Mouse (Mus musculus) gastrocnemius, adult 8-10 months (tissue): Measurements from ENCODE around the gene Otud5. TPM values are rescaled to one million over a fixed set of nuclear protein-coding genes. Genes with fewer than 3 reads are reported as not detected.
"Not testable (repeated sequence)": the region's sequence is repeated elsewhere in the genome, so short reads cannot be mapped to it uniquely, and the experiment has no call there.

Experiments
- DNase-seq, 2 experiments: peaks; one replicate each; pipeline ENCODE4 v3.0.0; 2022; ENCODE audit warnings: low spot score in 2 of 2
- total RNA-seq, 4 experiments: library from RNA; stranded (reverse); gene quantifications; 2 replicates each; pipeline ENCODE4 v1.2.4; 2022

Gene Otud5
- total RNA-seq = 10 to 100 TPM; 13.8 to 17.8 (median 15.6) TPM

GRCm38 (mm10) chrX:7841163-7842162 is at the start of gene Otud5:
Gene Otud5 (plus strand): TSS chrX:7841364.
- peak; percentile 85 to 90 for DNase-seq

DNA sequence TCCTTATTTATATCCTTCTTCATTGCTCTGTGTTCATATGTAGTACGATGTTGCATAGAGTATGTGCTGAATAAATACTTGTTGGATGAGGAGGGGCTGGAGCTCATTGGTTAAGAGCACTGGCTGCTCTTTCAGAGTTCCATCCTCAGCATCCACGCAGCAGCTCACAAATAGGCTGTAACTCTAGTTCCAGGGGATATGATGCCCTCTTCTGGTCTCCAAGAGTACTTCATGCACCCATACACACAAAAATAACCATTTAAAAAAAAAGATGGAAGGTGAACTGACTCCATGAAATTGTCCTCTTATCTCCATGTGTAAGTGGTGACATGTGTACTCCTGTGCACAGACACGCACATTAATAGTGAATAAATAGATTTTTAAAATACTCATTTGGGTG is 47.8 kb upstream of the Otud5 start:
- DNase-seq = no peak

DNA sequence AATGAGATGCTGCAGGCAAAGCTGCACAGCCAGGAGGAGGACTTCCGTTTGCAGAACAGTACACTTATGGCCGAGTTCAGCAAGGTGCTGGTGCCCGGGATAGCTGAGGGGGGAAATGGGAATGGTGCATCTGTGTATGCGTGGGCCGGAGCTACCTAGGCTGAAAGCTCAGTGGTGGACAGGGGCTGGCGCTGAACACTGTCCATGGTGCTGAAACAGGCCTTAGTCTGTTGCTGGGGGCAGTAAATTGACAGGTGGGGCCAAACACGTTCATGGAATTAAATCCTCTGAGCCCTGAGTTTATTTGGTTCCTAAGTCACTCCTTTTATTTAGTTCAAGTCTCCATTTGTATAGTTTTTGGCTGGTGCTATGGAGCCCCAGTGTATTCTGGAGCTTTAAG is 46.1 kb upstream of the Otud5 start:
- DNase-seq = no peak

DNA sequence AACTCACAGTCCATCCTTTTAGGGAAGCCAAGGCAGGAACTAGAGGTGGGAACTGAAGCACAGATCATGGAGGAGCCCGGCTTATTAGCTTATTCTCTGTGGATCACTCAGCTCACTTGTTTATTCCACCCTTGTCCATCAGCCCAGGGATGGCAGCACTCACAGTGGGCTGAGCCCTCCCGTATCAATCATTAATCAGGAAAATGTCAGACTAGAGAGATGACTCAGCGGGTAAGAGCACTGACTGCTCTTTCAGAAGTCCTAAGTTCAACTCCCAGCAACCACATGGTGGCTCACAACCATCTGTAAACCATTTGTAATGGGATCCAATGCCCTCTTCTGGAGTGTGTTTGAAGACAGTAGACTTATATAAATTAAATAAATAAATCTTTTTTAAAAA is 43.8 kb upstream of the Otud5 start:
- DNase-seq = no peak

DNA sequence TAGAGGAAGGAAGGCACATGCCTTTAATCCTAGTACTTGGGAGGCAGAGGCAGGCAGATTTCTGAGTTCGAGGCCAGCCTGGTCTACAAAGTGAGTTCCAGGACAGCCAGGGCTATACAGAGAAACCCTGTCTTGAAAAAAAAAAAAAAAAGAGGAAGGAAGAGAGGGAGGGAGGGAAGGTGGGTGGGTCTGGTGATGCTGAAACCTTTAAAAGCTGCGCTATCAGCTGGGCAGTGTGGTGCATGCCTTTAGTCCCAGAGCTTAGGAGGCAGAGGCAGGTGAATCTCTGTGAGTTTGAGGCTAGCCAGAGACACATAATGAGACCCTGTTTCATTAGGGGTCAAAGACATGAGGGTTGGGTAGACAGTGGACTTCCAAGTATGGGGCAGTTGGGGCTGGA is 39.0 kb upstream of the Otud5 start:
- not testable (repeated sequence) for DNase-seq

GRCm38 (mm10) chrX:7815016-7815415 is 26.1 kb upstream of the Otud5 start:
- not testable (repeated sequence) for DNase-seq

DNA sequence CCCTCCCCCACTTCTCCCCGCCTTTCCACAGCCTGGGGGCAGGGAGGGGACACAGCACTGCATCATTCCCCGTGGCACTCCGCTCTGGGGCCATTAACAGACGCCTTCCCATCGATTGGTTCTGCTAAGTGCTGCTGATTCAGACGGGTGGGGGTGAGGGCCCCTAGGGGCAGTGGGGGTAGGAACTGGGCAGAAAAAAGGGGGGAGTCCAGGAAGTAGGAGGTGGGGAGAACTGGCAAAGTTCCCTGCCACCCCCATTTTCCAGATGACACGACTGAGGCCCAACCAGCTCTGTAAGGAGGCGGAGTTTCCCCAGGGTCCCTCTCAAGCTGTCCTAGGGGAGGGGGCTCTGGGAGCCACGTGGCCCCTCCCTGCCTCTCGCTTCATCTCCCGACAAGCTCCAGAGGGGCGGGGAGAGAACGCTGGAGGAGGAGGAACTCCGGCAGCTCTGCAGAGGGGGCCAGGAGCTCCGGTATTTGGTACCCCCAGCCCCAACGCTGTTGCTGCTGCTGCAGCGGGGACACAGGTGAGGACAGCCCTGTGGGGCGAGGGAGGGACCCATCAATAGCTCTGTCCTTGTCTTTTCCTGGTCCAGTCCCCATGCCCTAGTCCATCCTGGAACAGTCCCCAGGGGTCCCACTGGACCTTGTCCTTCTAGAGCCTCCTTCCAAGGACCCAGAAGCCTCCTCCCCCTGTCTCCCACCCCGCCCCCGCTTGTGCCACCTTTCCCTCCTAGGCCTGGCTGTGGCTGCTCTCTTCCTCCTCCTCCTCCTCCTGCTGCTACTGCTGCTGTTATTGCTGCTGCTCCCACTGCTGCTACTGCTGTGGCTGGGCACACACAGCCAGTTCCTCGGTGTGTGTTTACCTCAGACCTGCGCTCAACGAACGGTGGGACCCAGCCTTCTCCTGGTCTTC is 19.0 kb upstream of the Otud5 start, which contains the start of gene Kcnd1:
Gene Kcnd1 (plus strand): TSS at position 425 of the 915 bp plus-strand sequence.
- DNase-seq = peak in 1 of 2 experiments; percentile 5

GRCm38 (mm10) chrX:7837146-7837545 is 4.0 kb upstream of the Otud5 start:
- DNase-seq = no peak

GRCm38 (mm10) chrX:7840842-7841162 is 362 bp upstream of the Otud5 start:
- no peak for DNase-seq

DNA sequence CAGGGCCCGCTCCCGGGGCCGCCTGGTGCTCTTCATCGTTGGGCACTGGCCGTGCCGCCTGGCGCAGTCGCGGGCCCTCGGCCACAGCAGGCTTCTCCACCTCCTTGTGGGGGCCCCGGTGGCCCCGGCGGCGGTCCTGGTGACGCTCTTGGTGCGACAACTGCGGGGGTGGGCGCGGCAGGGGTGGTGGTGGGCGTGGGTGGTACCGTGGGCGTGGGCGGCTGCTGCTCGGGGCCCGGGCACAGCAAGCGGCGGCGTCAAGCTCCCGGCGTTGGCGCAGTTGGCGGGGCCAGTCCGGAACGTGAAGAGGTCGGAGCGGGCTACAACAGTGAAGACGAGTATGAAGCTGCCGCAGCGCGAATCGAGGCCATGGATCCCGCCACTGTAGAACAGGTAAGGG is 1.2 kb downstream of the Otud5 start:
- DNase-seq = no peak

DNA sequence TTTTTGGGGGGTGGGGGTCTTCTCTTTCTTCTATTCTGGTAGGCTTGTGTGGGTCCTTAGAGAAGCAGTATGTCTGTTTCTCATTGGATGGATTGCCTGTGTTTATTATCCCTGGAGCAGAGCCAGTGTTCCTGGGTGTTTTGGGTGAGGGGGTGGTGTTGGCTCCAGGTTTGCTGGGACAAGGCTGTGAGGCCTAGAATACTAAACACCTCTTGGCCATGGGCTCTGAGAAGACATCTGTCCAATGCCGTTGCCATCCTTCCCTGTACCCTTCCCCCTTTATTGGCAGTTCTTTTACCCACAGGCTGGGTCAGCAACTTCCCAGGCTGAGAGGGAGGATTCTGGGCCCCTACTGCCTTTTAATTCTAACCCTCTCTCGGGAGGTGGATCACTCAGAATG is 6.7 kb downstream of the Otud5 start:
- no peak for DNase-seq

- no peak for DNase-seq
Observed at GRCm38 (mm10) chrX:7854578-7854977, 13.4 kb downstream of the Otud5 start.

GRCm38 (mm10) chrX:7859191-7859753 is 18.1 kb downstream of the Otud5 start:
- no peak for DNase-seq

DNA sequence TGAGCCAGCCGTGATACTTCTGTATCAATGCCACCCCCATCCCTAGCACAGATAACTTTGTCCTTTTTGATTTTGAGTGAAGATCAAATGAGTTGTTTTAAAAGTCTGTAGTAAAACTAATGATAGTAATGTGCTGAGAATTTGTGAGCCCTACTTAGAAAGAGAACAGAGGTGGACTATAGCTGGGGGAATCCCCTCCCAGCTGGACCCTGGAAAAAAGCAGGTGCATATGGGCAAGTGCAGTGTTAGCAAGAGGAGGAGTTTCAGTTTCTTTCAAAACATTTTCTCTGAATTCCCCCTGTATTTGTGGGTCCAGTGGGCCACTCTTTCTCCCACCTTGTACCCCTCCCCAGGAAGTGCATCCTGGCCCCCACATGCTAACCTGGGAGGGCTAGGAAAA is 22.0 kb downstream of the Otud5 start:
- DNase-seq = no peak

DNA sequence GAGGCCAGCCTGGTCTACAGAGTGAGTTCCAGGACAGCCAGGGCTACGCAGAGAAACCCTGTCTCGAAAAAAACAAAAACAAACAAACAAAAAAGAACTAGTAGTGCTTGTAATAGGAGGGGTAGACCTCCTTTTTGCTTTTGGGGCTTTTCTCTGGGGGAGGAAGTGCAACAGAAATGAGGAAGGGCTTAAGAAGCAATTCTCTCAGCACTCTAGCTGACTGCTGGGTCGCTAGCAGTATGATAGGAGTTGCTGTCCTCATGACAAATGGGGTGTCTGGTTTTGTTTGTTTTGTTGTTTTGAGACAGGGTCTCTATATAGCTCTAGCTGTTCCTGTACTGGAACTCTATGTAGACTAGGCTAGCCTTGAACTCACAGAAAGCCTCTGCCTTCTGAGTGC is 23.4 kb downstream of the Otud5 start:
- no peak for DNase-seq

GRCm38 (mm10) chrX:7865343-7865742 is 24.2 kb downstream of the Otud5 start:
- DNase-seq = no peak

- DNase-seq = no peak
Observed at GRCm38 (mm10) chrX:7865786-7866185, 24.6 kb downstream of the Otud5 start.

- no peak for DNase-seq
Observed at GRCm38 (mm10) chrX:7867141-7867540, 26.0 kb downstream of the Otud5 start.

- no peak for DNase-seq
Observed at GRCm38 (mm10) chrX:7868506-7868905, 27.3 kb downstream of the Otud5 start.

DNA sequence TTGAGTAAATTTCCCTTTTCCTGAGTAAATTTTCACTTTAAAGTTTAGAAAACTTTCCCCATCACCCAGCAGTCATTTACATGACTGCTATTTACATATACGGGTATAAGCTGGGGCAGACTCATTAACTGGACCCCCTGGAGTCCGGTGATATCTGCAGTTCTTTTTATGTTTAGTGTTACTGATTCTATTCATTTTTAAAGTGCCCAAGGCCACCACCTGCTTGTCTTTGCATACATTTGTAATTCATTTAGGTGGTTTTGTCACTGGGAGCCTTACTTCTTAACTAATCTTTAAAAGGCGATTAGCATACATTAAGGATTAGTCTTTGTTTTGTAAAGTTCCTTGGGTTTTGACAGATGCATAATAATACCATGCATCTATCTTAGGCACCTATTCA is 28.7 kb downstream of the Otud5 start:
- DNase-seq = no peak

DNA sequence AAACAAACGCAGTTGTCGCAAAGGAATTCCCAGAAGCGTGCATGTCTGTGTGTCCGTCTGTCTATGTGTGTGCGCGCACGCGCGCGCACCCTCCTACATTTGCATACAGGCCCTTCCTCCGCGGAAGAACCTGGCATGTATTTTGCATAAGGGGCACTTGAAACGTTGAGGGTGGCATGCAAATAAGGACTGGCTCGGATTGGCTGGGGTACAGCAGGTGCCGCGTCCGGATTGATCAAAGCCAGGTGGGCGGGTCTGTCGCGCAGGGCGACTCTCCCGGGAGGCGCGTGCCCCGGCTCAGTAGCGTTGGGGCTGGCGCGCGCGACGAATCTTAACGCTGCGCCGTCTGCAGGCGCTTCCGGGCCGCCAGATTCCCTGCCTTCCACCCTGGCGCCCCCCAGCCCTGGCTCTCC is 36.8 kb downstream of the Otud5 start, which contains the start of gene Pim2:
Gene Pim2 (plus strand): TSS at position 256 of the 413 bp plus-strand sequence.
- DNase-seq = peak; percentile 33 to 75

DNA sequence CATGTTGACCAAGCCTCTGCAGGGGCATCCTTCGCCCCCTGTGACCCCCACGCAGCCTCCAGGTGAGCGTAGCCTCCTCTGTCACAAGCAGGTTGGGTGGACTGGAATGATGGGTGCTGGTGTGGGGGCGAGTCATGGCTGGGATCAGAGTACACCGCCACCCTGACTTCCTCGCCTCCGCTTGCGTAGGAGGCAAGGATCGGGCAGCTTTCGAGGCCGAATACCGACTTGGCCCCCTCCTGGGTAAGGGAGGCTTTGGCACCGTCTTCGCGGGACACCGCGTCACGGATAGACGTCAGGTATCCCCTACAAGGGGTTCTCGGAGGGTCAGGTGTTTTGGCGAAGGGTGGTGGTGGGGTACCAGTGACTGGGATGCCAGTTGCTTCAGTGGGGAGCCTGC is 37.3 kb downstream of the Otud5 start:
- DNase-seq = no peak
